Mouse (Mus musculus) ES-Bruce4 (cell line): ENCODE data around the gene Pgs1. TPM values are rescaled to one million over a fixed set of nuclear protein-coding genes. Genes with fewer than 3 reads are reported as not detected.

Source experiments
- H3K27ac ChIP-seq: 2 replicates; pipeline ENCODE4 v1.5.1; 2012; ENCODE audit warnings: low read length, inconsistent platforms; ENCODE audit not compliant: insufficient read depth
- H3K27me3 ChIP-seq: 2 replicates; pipeline ENCODE4 v1.6.1; 2012; ENCODE audit warnings: mild to moderate bottlenecking, low read length, inconsistent platforms; ENCODE audit not compliant: control insufficient read depth, poor library complexity, insufficient read depth, severe bottlenecking
- H3K36me3 ChIP-seq: 2 replicates; pipeline ENCODE4 v1.6.1; 2012; ENCODE audit warnings: inconsistent platforms, mild to moderate bottlenecking, low read length, moderate library complexity; ENCODE audit not compliant: control insufficient read depth, poor library complexity, insufficient read depth, severe bottlenecking
- H3K4me1 ChIP-seq: one replicate; pipeline ENCODE4 v1.8.1; 2011; ENCODE audit warnings: low read length; ENCODE audit not compliant: control insufficient read depth, insufficient read depth
- H3K4me3 ChIP-seq: 2 replicates; pipeline ENCODE4 v1.5.1; 2011; ENCODE audit warnings: low read depth, mild to moderate bottlenecking, low read length
- H3K9ac ChIP-seq: 2 replicates; pipeline ENCODE4 v1.6.1; 2012; ENCODE audit warnings: low read depth, mild to moderate bottlenecking, inconsistent platforms; ENCODE audit not compliant: poor library complexity, severe bottlenecking
- H3K9me3 ChIP-seq: replicated peaks from 2 replicates; pipeline ENCODE4 v1.6.1; 2012; ENCODE audit warnings: mild to moderate bottlenecking, low read length, inconsistent platforms; ENCODE audit not compliant: control insufficient read depth, poor library complexity, insufficient read depth, severe bottlenecking
- CTCF ChIP-seq: IDR thresholded peaks from one replicate; pipeline ENCODE4 v1.8.1; 2011; ENCODE audit warnings: low read depth, low read length
- EP300 ChIP-seq: IDR thresholded peaks from 2 replicates; pipeline ENCODE4 v1.6.1; 2011; ENCODE audit warnings: low read depth, low read length; ENCODE audit not compliant: insufficient read depth
- POLR2A ChIP-seq: IDR thresholded peaks from one replicate; pipeline ENCODE4 v1.8.1; 2011; ENCODE audit warnings: low read length; ENCODE audit not compliant: insufficient read depth
- polyA plus RNA-seq: library from polyadenylated mRNA; stranded (reverse); fragments of >200 nt; gene quantifications from 2 replicates; pipeline ENCODE4 v1.2.4, GENCODE M21; 2011; ENCODE audit warnings: low read depth; ENCODE audit not compliant: missing spikeins, insufficient read depth, insufficient read length

Gene Pgs1
- polyA plus RNA-seq, 1 experiment: 31.5 TPM

DNA sequence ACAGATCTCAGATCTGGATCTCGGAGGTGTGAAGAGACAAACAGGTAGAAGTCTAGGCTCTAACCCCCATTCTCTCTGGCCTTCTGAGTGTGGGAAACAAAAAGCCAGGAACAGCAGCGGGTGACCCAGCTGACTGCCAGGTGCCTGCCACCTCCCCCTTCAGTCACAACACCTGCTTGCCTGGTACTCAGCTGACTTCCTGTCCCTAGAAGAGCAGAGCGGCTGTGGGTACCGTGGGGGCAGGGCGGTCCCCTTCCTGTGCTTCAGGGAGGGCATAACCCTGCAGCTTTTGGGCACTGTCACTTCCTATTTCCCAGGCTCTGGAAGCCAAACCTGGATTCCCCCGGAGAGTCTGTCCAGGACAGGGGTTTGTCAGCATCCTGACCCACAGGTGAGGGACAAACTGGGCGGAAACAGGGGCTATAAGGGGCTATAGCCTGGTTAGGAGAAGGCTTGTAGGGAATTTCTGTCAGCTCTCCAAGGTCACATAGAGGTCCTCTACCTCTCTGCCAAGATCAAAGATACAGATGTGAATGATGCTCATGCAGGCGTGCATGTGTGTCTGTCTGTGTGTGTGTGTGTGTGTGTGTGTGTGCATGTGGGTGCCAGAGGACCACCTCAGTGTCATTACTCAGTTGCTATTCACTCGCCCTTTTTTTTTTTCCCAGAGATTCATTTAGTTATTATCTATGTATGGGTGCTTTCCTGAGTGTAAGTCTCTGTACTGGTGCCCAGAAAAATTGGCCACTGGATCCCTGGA lies 33.7 kb upstream of the Pgs1 start:
- no peak for TF ChIP-seq POLR2A
- TF ChIP-seq EP300: 0 out of 2 replicates have a peak, but pooled peaks have one; percentile 40
- no peak overlapping the region for H3K9ac ChIP-seq
- H3K4me1 ChIP-seq: peaks cover 18% of the 10 kb centered on the region
- H3K27me3 ChIP-seq: no peaks in the 10 kb centered on the region
- no peaks in the 10 kb centered on the region for H3K36me3 ChIP-seq
- no peaks in the 10 kb centered on the region for H3K9me3 ChIP-seq
- no peak overlapping the region for H3K27ac ChIP-seq
- no peak overlapping the region for H3K4me3 ChIP-seq

DNA sequence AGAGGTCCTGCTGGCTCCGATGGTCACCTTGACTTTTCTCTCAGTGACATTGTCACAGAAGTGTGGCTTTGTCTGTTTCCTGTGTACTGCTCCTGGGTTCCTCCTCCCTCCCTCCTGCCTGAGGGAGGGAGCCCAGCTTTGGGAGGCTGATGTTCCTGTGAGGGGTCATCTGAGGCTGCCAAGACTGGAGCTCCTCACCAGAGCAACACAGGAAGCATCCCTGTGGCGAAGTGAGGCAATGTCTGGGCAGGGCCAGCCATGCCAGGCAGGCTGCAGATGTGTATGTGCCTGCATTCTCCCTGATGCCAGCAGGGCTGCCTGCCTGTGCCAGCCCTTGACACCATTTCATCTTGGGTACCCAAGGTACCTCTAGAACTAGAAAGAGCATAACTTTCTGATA lies 32.0 kb upstream of the Pgs1 start:
- no peaks in the 10 kb centered on the region for H3K27me3 ChIP-seq
- no peaks in the 10 kb centered on the region for H3K9me3 ChIP-seq
- H3K27ac ChIP-seq: no peak overlapping the region
- no peaks in the 10 kb centered on the region for H3K36me3 ChIP-seq
- no peak overlapping the region for H3K4me3 ChIP-seq
- TF ChIP-seq CTCF (no peak), EP300 (no peak), POLR2A (no peak)
- H3K9ac ChIP-seq: no peak overlapping the region
- H3K4me1 ChIP-seq: peaks cover 18% of the 10 kb centered on the region

DNA sequence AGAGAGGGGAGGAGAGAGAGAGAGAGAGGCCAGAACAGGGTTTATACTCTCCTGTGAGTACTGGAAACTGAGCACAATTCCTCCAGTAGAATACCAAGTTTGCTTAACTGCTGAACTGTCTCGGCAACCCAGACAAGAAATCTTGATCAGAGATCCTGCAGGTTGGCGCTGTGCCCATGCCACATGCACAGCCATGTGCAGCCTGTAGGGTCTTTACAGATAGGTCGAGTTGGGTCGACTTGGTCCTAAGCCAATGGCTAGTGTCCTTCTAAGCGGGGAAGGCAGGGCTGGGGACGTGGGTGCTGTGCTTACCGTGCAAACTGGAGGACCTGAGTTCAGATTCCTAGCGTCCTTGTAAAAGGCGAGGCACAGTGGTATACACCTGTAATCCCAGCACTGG lies 31.3 kb upstream of the Pgs1 start:
- Histone ChIP-seq H3K27ac (no peak overlapping the region), H3K27me3 (no peaks in the 10 kb centered on the region), H3K9ac (no peak overlapping the region), H3K9me3 (no peaks in the 10 kb centered on the region), H3K4me1 (peaks cover 22% of the 10 kb centered on the region), H3K4me3 (no peak overlapping the region), H3K36me3 (no peaks in the 10 kb centered on the region)
- TF ChIP-seq EP300 (no peak), CTCF (no peak), POLR2A (no peak)

DNA sequence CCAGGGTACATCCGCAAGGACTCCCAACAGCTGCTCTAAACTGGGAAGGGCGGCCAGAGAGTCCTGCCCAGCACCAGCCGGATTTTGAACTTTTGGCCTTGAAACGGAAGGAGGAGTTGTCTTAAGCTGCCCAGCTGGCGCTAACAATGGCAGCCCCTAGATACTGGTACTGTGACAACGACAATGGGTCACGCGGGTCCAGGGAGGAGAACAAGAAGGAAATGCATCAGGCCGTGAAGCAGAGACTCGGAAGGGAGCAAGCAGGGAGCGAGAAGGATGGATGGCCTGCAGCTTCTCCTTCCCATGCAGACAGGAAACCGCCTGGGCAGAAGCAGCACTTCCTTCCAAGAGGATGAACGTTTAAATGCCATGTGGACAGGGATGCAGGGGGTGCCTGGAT lies 30.5 kb upstream of the Pgs1 start:
- Histone ChIP-seq H3K9me3 (no peaks in the 10 kb centered on the region), H3K36me3 (no peaks in the 10 kb centered on the region), H3K27ac (no peak overlapping the region), H3K9ac (no peak overlapping the region), H3K27me3 (no peaks in the 10 kb centered on the region), H3K4me1 (peaks cover 22% of the 10 kb centered on the region), H3K4me3 (0 out of 2 replicates have a peak overlapping the region, but pooled peaks have one; percentile 1)
- TF ChIP-seq EP300 (no peak), POLR2A (no peak), CTCF (no peak)

DNA sequence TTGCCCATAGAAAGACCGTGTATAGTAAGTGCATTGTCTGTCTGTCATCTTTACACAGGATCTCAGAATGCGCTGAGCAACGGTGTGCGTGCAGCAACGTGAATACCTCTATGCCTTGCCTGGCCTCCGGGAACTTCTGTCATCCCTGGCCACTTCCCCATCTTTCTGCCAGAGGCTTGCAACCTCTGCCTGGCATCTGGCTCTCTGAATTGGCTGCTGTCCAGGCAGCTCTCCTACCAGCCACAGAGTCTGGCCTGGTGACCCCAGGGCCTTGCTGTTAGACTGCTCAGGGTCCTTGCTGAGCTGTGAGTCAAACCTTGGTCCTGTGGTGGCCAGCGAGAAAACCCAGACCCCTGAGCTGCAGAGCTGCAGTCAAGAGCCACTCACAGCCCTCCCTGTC lies 27.9 kb upstream of the Pgs1 start:
- Histone ChIP-seq H3K4me3 (no peak overlapping the region), H3K4me1 (peaks cover 16% of the 10 kb centered on the region), H3K36me3 (no peaks in the 10 kb centered on the region), H3K27me3 (no peaks in the 10 kb centered on the region), H3K9ac (no peak overlapping the region), H3K27ac (no peak overlapping the region), H3K9me3 (no peaks in the 10 kb centered on the region)
- TF ChIP-seq CTCF: no peak
- no peak for TF ChIP-seq POLR2A
- no peak for TF ChIP-seq EP300

DNA sequence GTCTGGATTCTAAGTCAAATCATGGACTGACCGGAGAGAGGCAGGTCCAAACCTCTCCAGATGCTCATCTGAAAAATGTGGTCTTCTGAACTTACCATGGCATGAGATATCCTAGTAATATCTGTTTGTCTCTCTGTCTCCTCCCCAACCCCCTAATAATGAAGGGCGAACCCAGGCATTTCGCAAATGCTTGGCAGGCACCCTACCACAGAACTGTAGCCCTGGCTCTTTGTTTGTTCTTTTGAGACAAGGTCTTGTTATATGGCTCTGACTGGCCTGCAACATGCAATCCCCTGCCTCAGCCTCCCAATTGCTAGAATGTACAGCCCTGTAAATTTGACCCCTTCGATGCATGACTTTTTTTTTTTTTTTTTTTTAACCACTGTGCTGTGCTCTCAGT lies 26.9 kb upstream of the Pgs1 start:
- Histone ChIP-seq H3K4me3 (no peak overlapping the region), H3K27me3 (no peaks in the 10 kb centered on the region), H3K36me3 (no peaks in the 10 kb centered on the region), H3K9ac (no peak overlapping the region), H3K9me3 (no peaks in the 10 kb centered on the region), H3K4me1 (peaks cover 16% of the 10 kb centered on the region), H3K27ac (no peak overlapping the region)
- no peak for TF ChIP-seq EP300
- no peak for TF ChIP-seq POLR2A
- no peak for TF ChIP-seq CTCF
